Mouse (Mus musculus) lung, postnatal 10 days (tissue): Measurements from ENCODE around the gene Ccdc40.

Source experiments
- DNase-seq: peaks from one replicate; pipeline ENCODE4 v3.0.0; 2021

Gene Ccdc40

GRCm38 (mm10) chr11:119209371-119210025 is 18.9 kb upstream of the Ccdc40 start:
- peak; percentile 91 for DNase-seq

GRCm38 (mm10) chr11:119210321-119211100 is 17.9 kb upstream of the Ccdc40 start:
- DNase-seq, result peak; percentile 86

GRCm38 (mm10) chr11:119211604-119212309 is 16.6 kb upstream of the Ccdc40 start:
- no peak for DNase-seq

GRCm38 (mm10) chr11:119213166-119213885 is 15.0 kb upstream of the Ccdc40 start:
- no peak for DNase-seq

GRCm38 (mm10) chr11:119215038-119215904 is 13.1 kb upstream of the Ccdc40 start:
- DNase-seq, result peak; percentile 82

- DNase-seq, result peak; percentile 68
These were observed 12.4 kb upstream of the Ccdc40 start for GRCm38 (mm10) chr11:119215905-119216507.

- DNase-seq, result no peak
These were observed 10.5 kb upstream of the Ccdc40 start for GRCm38 (mm10) chr11:119217861-119218260.

- peak; percentile 57 for DNase-seq
These were observed 8.4 kb upstream of the Ccdc40 start for GRCm38 (mm10) chr11:119219816-119220465.

GRCm38 (mm10) chr11:119221812-119222510 is 6.4 kb upstream of the Ccdc40 start:
- DNase-seq, result no peak

- DNase-seq, result peak; percentile 91
These were observed 5.1 kb upstream of the Ccdc40 start for GRCm38 (mm10) chr11:119223124-119223890.

- no peak for DNase-seq
These were observed 3.4 kb upstream of the Ccdc40 start for GRCm38 (mm10) chr11:119224926-119225325.

- no peak for DNase-seq
These were observed 2.7 kb upstream of the Ccdc40 start for GRCm38 (mm10) chr11:119225634-119226033.

- no peak for DNase-seq
These were observed 781 bp upstream of the Ccdc40 start for GRCm38 (mm10) chr11:119227591-119227990.

GRCm38 (mm10) chr11:119228846-119229626 is 664 bp downstream of the Ccdc40 start:
- peak; percentile 91 for DNase-seq

GRCm38 (mm10) chr11:119234770-119235169 is 6.4 kb downstream of the Ccdc40 start:
- no peak for DNase-seq

GRCm38 (mm10) chr11:119235596-119235995 is 7.2 kb downstream of the Ccdc40 start:
- DNase-seq, result peak; percentile 79

GRCm38 (mm10) chr11:119236354-119236753 is 8.0 kb downstream of the Ccdc40 start:
- DNase-seq, result no peak

GRCm38 (mm10) chr11:119237007-119237406 is 8.6 kb downstream of the Ccdc40 start:
- DNase-seq, result no peak
